Mouse (Mus musculus) liver, adult 10 weeks (tissue): ENCODE measurements around the gene Wbp2nl. TPM values are rescaled to one million over a fixed set of nuclear protein-coding genes. Genes with fewer than 3 reads are reported as not detected.

ENCODE experiments used
- polyA plus RNA-seq: library from polyadenylated mRNA; stranded (reverse); fragments of 350-450 nt; fragmentation: Illumina TruSeq; extraction: RNeasy Lipid Tissue Mini Kit (QIAGEN cat#74804); gene quantifications from one replicate; pipeline ENCODE4 v1.2.3, GENCODE M21; 2014; ENCODE audit warnings: low read depth, low replicate concordance

Gene Wbp2nl
- not detected for polyA plus RNA-seq

GRCm38 (mm10) chr15:82298764-82299561 lies at the start of gene Wbp2nl:
Gene Wbp2nl (plus strand): TSS chr15:82298954.

GRCm38 (mm10) chr15:82252097-82252496 lies 46.7 kb upstream of the Wbp2nl start, which contains the start of gene 1500009C09Rik:
Gene 1500009C09Rik (plus strand): TSS chr15:82252397.

DNA sequence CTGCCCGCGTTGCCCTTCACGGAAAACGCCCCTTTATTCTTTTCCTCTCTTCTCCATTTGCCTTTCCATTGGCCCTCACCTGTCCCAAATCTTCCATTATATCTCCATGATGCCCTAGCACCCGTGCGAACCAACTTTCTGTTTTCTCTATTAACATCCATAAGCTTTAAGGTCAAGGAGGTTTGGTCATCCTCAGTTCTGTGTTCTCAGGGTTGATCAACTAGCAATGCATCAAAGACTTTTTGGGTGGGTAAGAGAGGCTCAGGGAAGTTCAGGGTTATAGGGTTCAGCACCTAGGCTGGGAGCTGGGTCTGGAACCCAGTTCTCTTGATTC lies 24.2 kb upstream of the Wbp2nl start, which contains the start of gene Sept3:
Sept3 (plus strand) TSS at position 301 of the 334 bp plus-strand sequence.

DNA sequence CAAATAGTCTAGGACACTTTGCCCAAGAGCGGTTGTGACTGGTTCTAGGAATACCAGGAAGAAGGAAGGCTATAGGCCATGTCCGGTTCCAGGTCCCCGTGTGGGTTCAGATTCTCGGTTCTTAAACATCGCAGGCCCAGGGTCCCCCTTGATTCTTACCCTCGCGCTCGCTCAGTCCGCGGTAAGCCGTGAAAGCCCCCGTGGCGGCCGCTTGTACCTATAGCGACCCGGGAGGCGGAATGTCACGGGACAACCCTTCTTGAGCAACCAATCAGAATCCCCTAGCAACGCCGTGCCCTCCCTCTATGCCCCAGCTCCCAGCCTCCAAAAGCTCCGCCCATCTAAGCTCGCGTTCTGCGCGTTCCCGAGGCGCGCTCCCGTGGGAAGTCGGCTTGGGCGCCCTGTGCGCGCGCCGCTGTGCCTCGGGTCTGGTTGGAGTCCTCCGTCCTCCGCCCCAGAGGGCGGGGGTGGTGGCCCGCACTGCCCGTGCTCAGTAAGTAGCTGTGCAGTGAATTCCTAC lies 39.9 kb downstream of the Wbp2nl start, which contains the start of the genes Naga, Pheta2 and Smdt1:
Naga (minus strand) TSS at position 333 of the 520 bp plus-strand sequence.
Pheta2 (plus strand) TSS at position 350 of the 520 bp plus-strand sequence.
Smdt1 (plus strand) TSS at position 367 of the 520 bp plus-strand sequence.

DNA sequence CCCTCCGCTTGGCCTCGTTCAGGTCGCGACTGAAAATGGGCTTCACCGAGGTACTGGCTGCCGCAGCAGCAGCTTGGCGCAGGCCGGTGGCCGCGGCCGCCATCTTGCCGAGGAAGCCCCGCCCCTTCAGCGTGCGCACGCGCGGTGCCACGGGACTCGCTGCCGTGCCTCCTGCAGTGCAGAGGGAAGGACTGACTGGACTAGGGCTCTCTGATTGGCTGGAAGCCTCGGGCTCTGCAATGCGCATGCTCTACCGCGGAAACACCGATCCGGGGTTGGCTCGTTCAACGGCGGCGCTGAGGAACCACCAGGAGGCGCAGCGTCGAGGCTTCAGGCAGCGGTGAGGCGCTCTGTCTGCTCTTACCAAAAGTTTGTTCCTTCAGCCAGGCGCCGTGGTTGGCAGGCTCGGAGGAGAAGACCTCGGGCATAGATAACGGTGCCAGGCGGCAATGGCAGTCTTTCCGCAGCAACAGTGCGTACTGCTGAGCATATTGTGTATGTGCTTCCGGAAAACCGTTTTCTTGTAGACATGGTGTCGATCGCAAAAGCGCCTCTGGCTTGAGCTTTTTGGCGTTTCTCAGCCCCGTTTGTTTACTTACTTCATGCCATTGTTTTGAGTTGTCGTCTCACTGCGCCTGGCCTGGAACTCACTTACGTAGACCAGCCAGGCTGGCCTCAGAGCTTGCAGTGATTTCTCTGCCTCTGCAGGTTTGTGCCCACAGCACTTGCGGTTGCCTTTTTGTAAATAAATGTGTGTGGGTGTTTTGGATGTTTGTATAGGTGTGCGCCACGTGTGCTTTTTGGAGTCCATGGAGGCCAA lies 55.6 kb downstream of the Wbp2nl start, which contains the start of gene Ndufa6:
Ndufa6 (minus strand) TSS at position 197 of the 820 bp plus-strand sequence.

Other genes starting within 250 kb of the Wbp2nl start
- gene 4930407I10Rik, start 239.8 kb upstream of the Wbp2nl start, polyA plus RNA-seq = not detected
- not detected for gene Mei1, start 229.0 kb upstream of the Wbp2nl start, polyA plus RNA-seq
- gene Ccdc134, start 171.0 kb upstream of the Wbp2nl start, polyA plus RNA-seq = 1.1 TPM
- gene Srebf2, start 151.8 kb upstream of the Wbp2nl start, polyA plus RNA-seq = 7.5 TPM
- gene Shisa8, start 86.1 kb upstream of the Wbp2nl start, polyA plus RNA-seq = not detected
- not detected for gene Tnfrsf13c, start 74.6 kb upstream of the Wbp2nl start, polyA plus RNA-seq
- 2.0 TPM for gene Cenpm, start 54.2 kb upstream of the Wbp2nl start, polyA plus RNA-seq
- gene 1500009C09Rik, start 46.6 kb upstream of the Wbp2nl start, polyA plus RNA-seq = not detected
- gene Sept3, start 24.1 kb upstream of the Wbp2nl start, polyA plus RNA-seq = not detected
- 10.4 TPM for gene Naga, start 40.0 kb downstream of the Wbp2nl start, polyA plus RNA-seq
- 0.26 TPM for gene Pheta2, start 40.0 kb downstream of the Wbp2nl start, polyA plus RNA-seq
- 34.1 TPM for gene Smdt1, start 40.0 kb downstream of the Wbp2nl start, polyA plus RNA-seq
- gene Ndufa6, start 55.4 kb downstream of the Wbp2nl start, polyA plus RNA-seq = 404 TPM
- 73.7 TPM for gene Cyp2d22, start 81.3 kb downstream of the Wbp2nl start, polyA plus RNA-seq
- not detected for gene Cyp2d11, start 95.1 kb downstream of the Wbp2nl start, polyA plus RNA-seq
- gene Cyp2d10, start 108.2 kb downstream of the Wbp2nl start, polyA plus RNA-seq = 174 TPM
- 18.5 TPM for gene Cyp2d9, start 134.5 kb downstream of the Wbp2nl start, polyA plus RNA-seq